Mouse (Mus musculus): Measurements from ENCODE around the gene Cpne5. TPM values are rescaled to one million over a fixed set of nuclear protein-coding genes. Genes with fewer than 3 reads are reported as not detected.
"Not testable (repeated sequence)": the region's sequence is repeated elsewhere in the genome, so short reads cannot be mapped to it uniquely, and the experiment has no call there.

Cpne5 gene
- total RNA-seq (2017) = 2.1 TPM in 1 of 3 replicates, not detected in the others

DNA sequence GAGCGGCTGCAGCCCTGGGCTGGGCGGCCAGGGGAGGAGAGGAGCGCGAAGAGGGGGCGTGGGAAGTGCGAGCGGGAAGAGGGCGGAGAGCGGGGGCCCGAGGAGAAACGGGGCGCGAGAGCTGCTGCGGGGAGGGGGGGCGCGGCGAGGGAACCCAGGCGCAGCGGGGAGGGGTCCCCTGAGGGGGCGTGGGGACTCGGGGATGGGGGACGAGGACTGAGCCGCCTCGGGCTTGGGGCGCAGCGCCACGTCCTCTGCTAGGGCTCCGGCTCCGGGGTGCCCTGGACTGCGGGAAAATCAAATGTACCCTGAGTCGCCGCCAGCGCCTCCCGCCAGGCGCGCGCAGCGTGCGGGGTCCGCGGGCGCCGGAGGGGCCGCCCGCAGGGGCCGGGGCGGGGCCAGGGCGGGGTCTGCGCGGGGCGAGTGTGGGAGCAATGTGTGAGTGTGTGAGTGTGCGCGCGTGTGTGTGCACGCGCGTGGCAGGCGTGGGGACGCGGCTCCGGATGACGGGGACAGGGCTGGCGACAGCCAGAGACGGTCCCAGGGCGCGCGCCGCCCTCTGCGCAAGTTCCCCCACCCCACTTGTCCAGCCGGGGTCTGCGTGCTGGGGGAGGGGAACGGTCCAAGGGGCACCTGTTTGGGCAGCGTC, at the start of gene Cpne5:
Cpne5 (minus strand) TSS at position 396 of the 649 bp plus-strand sequence.
- ATAC-seq (replicated peaks; ENCODE audit: insufficient number of reproducible peaks, low FRiP score, low TSS enrichment, poor library complexity, severe bottlenecking) = no peak

DNA sequence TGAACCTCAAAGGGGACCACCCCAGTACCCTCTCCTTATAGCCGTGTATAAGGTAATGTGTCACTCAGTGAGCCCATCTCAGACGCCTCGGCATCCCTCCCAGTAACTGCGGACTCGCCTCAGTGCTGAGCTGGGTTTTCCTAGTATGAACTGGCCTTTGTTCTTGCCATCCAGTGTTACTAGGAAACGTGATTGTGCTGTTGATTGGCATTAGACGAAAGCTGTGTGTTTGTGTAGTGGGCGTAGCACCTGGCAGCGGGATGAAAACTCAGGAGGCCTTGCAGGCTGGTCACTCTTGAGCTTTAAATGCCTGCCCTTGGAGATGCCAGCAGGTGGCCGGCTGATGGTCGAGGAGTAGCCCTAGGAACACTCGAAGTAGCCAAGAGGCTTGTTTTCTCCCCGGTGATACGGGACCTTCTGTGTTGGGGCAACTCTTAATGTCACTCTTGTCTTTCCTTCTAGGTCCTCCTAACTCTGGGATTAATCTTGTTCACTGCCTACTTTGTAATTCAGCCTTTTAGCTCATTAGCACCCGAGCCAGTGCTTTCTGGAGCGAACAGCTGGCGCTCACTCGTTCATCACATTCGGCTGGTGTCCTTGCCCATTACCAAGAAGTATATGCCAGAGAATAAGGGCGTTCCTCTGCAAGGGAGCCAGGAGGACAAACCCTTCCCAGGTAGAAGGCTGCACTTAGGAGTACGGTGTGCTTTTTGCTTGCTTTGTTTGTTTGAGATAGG, 44.4 kb upstream of the Cpne5 start:
- no peak for ATAC-seq (replicated peaks; ENCODE audit: insufficient number of reproducible peaks, low FRiP score, low TSS enrichment, poor library complexity, severe bottlenecking)

DNA sequence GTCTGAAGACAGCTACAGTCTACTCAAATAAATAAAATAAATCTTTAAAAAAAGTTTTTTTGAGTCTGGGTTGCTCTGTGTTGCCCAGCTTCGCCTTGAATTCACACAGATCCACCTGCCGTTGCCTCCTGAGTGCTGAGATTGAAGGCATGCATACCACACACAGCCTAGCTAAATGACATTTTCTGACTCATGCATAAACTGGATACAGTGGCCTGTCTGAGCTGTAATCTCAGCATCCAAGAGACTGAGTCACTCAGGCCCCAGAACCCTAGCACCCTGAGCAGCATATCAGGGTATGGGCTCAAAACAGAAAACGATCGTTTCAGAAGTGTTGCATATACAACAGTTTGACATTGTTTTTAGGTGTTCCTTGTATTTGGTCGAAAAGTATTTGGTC, 43.6 kb upstream of the Cpne5 start:
- no peak for ATAC-seq (replicated peaks; ENCODE audit: insufficient number of reproducible peaks, low FRiP score, low TSS enrichment, poor library complexity, severe bottlenecking)

DNA sequence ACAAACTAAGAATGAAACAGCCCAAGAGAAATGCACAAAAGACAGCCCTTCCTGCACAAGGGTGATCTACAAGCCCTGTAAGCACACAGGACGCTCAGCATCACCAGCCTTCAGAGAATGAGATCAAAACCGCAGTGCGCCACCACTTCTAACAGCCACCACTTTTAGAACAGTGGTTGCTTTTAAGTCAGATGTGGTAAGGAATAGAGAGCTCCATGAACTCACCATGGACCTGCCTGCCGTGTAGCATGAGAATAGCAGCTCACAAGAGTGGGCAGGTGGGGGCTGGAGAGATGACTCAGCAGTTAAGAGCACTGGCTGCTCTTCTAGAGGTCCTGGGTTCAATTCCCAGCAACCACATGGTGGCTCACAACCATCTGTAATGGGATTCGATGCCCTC, 42.5 kb upstream of the Cpne5 start:
- ATAC-seq (replicated peaks; ENCODE audit: insufficient number of reproducible peaks, low FRiP score, low TSS enrichment, poor library complexity, severe bottlenecking) = no peak

DNA sequence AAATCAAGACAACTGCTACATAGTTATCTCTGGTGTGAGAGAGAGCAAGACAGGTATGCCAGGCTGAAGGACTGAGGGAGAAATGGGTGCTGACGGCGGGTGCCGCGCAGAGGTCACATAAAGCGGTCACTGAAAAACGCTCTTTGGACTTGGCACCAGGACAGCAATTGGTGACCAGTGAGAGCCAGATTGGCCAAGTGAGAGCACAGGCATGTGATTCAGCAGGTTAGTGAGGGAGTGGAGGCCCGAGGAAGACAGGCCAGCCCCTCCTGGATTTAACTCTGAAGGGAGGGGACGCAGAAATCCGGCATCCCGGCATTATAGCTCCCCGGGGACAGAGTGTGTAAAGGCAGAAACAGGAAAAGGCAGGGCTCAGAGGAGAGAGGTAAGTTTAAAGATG, 35.9 kb upstream of the Cpne5 start:
- no peak for ATAC-seq (replicated peaks; ENCODE audit: insufficient number of reproducible peaks, low FRiP score, low TSS enrichment, poor library complexity, severe bottlenecking)

GRCm38 (mm10) chr17:29273156-29273555, 35.2 kb upstream of the Cpne5 start:
- ATAC-seq (replicated peaks; ENCODE audit: insufficient number of reproducible peaks, low FRiP score, low TSS enrichment, poor library complexity, severe bottlenecking) = no peak

DNA sequence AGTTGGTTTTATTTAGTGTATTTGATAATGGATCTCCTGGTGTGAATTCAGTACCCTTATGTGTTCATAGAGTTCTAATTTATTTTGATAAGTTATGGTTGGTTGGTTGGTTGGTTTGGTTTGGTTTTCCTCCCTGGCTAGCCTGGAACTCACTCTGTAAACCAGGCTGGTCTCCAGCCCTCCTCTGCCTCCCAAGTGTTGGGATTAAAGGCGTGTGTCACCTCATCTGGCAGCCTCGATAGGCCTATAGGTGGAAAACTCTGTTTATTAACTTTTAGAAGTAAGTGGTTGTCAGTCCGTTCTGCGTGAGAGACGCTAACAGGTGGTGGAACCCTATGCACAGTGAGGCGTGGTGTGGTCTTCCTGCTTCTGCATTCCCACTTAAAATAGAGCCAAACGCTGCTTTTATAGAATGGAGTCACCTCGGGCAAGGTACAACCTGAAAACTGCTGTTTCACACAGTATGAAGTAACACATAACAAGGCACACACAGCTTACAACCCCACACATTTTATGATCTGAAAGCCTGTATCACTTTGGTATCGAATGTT, 32.3 kb upstream of the Cpne5 start:
- no peak for ATAC-seq (replicated peaks; ENCODE audit: insufficient number of reproducible peaks, low FRiP score, low TSS enrichment, poor library complexity, severe bottlenecking)

DNA sequence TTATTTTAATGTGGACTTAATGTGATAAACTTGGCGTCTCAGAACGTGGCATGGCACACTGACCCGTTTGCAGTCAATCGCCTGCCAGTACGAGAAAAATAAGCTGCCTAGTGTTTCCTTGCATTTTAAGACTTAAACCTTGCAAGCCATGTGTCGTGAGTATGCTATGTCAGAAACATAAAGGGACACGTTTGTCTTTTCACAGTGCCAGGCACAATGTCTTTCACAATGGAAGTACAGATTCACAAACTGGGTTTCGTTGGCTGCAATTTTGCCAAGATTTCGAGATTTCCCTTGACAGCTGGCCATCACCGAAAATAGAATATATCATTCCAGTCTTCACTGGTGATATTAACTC, 31.4 kb upstream of the Cpne5 start:
- ATAC-seq (replicated peaks; ENCODE audit: insufficient number of reproducible peaks, low FRiP score, low TSS enrichment, poor library complexity, severe bottlenecking) = no peak

DNA sequence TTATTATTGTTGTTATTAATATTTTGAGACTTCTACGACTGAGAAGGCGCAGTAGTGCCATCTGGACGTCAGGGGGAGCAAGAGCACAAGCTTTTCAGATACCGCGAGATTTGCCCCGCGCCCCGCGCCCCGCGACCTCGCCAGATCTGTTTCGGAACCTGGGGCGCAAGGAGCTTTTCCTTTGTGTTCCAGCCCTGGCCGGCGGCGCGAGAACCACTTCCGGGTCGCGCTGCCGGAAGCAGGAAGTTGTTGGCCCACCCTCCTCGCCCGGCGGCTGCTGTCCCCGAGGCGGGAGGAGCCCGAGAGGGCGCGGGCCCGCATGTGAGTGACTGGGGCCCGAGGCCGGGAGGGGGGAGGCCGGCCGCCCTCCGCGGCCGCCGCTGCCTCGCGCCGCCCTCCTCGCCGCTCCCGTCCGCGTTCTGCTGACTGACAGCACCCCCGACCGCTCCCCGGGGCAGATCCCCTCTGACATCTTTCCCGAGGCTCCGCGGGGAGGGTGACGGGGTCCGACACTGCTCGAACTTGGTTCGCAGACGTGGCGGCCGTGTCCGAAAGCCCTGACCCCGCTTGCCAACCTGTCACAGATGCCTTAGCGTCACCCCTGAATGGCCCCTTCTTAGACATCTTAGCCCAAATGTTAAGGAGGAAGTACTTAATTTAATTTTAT, 30.8 kb upstream of the Cpne5 start, which contains the start of gene BC004004:
BC004004 (plus strand) TSS at position 107 of the 667 bp plus-strand sequence.
- peak; percentile 90 for ATAC-seq (replicated peaks; ENCODE audit: insufficient number of reproducible peaks, low FRiP score, low TSS enrichment, poor library complexity, severe bottlenecking)

DNA sequence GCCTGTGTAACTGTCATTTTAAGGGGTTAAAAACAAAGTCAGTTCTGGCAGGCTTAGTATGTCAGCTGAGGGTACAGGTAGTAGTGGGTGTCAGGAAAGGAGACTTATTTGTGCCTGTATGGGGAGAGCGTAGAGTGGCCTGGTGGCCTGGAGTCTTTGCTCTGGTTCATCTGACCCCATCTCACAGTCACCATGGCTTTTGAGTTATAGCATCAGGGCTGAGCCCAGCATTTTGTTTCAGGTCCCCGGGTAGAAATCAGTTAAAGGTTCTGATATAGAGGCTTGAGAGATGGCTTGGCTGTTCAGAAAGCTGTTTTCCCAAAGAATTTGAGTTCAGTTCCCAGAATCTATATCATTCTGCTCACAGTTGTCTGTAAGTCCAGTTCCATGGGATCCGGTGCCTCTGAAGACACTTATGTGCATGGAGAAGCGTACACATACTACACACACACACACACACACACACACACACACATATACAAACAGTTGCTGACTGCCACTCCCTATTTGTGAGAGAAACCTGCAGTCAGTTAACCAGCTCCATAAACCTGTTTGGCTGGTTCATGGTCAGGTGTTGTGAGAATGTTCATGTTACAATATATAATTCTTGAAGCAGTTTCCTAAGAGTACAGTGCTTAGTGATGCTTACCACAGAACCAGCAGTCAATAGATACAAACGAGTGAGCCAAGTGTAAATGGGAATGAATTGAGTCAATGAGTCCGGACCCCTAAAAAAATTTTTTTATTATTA, 30.1 kb upstream of the Cpne5 start:
- ATAC-seq (replicated peaks; ENCODE audit: insufficient number of reproducible peaks, low FRiP score, low TSS enrichment, poor library complexity, severe bottlenecking) = no peak

- not testable (repeated sequence) for ATAC-seq (replicated peaks; ENCODE audit: insufficient number of reproducible peaks, low FRiP score, low TSS enrichment, poor library complexity, severe bottlenecking)
Observed at GRCm38 (mm10) chr17:29267040-29267439, 29.1 kb upstream of the Cpne5 start.

GRCm38 (mm10) chr17:29264760-29265159, 26.8 kb upstream of the Cpne5 start:
- no peak for ATAC-seq (replicated peaks; ENCODE audit: insufficient number of reproducible peaks, low FRiP score, low TSS enrichment, poor library complexity, severe bottlenecking)

- ATAC-seq (replicated peaks; ENCODE audit: insufficient number of reproducible peaks, low FRiP score, low TSS enrichment, poor library complexity, severe bottlenecking) = peak; percentile 57
Observed at GRCm38 (mm10) chr17:29263840-29264633, 26.1 kb upstream of the Cpne5 start, which contains the start of gene Ppil1. Ppil1 (minus strand) TSS chr17:29264186.

GRCm38 (mm10) chr17:29263417-29263816, 25.4 kb upstream of the Cpne5 start:
- no peak for ATAC-seq (replicated peaks; ENCODE audit: insufficient number of reproducible peaks, low FRiP score, low TSS enrichment, poor library complexity, severe bottlenecking)

GRCm38 (mm10) chr17:29262259-29262649, 24.3 kb upstream of the Cpne5 start:
- no peak for ATAC-seq (replicated peaks; ENCODE audit: insufficient number of reproducible peaks, low FRiP score, low TSS enrichment, poor library complexity, severe bottlenecking)

GRCm38 (mm10) chr17:29261603-29262258, 23.8 kb upstream of the Cpne5 start:
- no peak for ATAC-seq (replicated peaks; ENCODE audit: insufficient number of reproducible peaks, low FRiP score, low TSS enrichment, poor library complexity, severe bottlenecking)

DNA sequence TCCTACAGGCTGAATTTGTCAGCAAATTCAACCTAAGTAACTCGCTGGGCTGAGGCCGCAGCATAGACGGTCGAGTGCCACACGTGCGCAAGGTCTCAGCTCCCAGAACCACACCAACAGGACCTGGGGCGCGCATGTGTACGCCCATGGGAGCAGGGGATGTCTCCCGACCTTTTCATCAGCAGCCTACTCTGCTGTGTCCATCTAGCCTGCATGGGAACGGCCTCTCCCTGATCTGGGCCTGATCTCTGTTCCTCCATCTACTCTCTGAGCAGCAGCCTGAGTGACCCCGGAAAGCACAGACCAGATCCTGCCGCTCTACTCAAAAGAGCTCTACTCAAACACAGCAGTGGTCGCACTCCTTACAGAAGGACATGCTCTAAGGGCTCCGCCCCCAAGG, 22.5 kb upstream of the Cpne5 start:
- no peak for ATAC-seq (replicated peaks; ENCODE audit: insufficient number of reproducible peaks, low FRiP score, low TSS enrichment, poor library complexity, severe bottlenecking)

- ATAC-seq (replicated peaks; ENCODE audit: insufficient number of reproducible peaks, low FRiP score, low TSS enrichment, poor library complexity, severe bottlenecking) = peak; percentile 67
Observed at GRCm38 (mm10) chr17:29259489-29259888, 21.5 kb upstream of the Cpne5 start.
